Mouse (Mus musculus) left cerebral cortex, postnatal 36 days (tissue): ENCODE results near the gene Il17rc. TPM values are rescaled to one million over a fixed set of nuclear protein-coding genes. Genes with fewer than 3 reads are reported as not detected.
A peak's percentile ranks its signal among the peaks of the same experiment; 100 is the strongest.

Experiments used
- DNase-seq, 2 experiments: peaks; one replicate each; pipeline ENCODE4 v3.0.0; 2021 to 2022; ENCODE audit warnings: low spot score in 2 of 2, mixed read lengths in 1 of 2
- intact Hi-C: fragments of 180-260 bp; cut with DNase I; formaldehyde crosslinking; loops from one replicate; pipeline ENCODE4 v1.15.1; 2025
- total RNA-seq, 2 experiments: library from RNA; stranded (reverse); gene quantifications; 2 replicates each; pipeline ENCODE4 v1.2.3; 2021

Gene Il17rc
- 1 to 10 TPM; 4.7 to 5.3 TPM for total RNA-seq

GRCm38 (mm10) chr6:113471297-113471936, at the start of gene Il17rc:
Il17rc (plus strand) TSS chr6:113471427.
- intact Hi-C loops = no loop called here
- no peak for DNase-seq

- intact Hi-C loops = loop anchor here (5.0 kb wide), 1 partner anchor 81 kb away; the partner anchor contains the start of gene Camk1
- DNase-seq = no peak
These were observed 48.2 kb upstream of the Il17rc start for GRCm38 (mm10) chr6:113423000-113423399.

- intact Hi-C loops = loop anchor here (5.0 kb wide), 1 partner anchor 82 kb away; the partner anchor contains the start of gene Camk1
These were observed 47.0 kb upstream of the Il17rc start for GRCm38 (mm10) chr6:113424187-113424586.

GRCm38 (mm10) chr6:113426696-113427095, 44.5 kb upstream of the Il17rc start:
- DNase-seq = no peak
- intact Hi-C loops = no loop called here

More at GRCm38 (mm10) chr6:113424187-113424586, 47.0 kb upstream of the Il17rc start:
- no peak for DNase-seq

- intact Hi-C loops = no loop called here
- DNase-seq = no peak
These were observed 43.8 kb upstream of the Il17rc start for GRCm38 (mm10) chr6:113427397-113427796.

- intact Hi-C loops = no loop called here
- no peak for DNase-seq
These were observed 43.2 kb upstream of the Il17rc start for GRCm38 (mm10) chr6:113428006-113428405.

GRCm38 (mm10) chr6:113429965-113430364, 41.3 kb upstream of the Il17rc start:
- no peak for DNase-seq
- intact Hi-C loops = no loop called here

- no peak for DNase-seq
- intact Hi-C loops = no loop called here
These were observed 40.4 kb upstream of the Il17rc start for GRCm38 (mm10) chr6:113430846-113431245.

GRCm38 (mm10) chr6:113431801-113432200, 39.4 kb upstream of the Il17rc start:
- DNase-seq = no peak
- intact Hi-C loops = no loop called here

GRCm38 (mm10) chr6:113433661-113434060, 37.6 kb upstream of the Il17rc start:
- no peak for DNase-seq
- intact Hi-C loops = no loop called here

GRCm38 (mm10) chr6:113434691-113435090, 36.5 kb upstream of the Il17rc start:
- DNase-seq = no peak
- intact Hi-C loops = no loop called here

- intact Hi-C loops = no loop called here
These were observed 35.5 kb upstream of the Il17rc start, which contains the start of gene Cidec for GRCm38 (mm10) chr6:113435664-113436205. Cidec (minus strand) TSS chr6:113435760.

GRCm38 (mm10) chr6:113437135-113437534, 34.1 kb upstream of the Il17rc start:
- intact Hi-C loops = no loop called here
- no peak for DNase-seq

More at GRCm38 (mm10) chr6:113435664-113436205, 35.5 kb upstream of the Il17rc start, which contains the start of gene Cidec:
- DNase-seq = no peak

- no peak for DNase-seq
- intact Hi-C loops = no loop called here
These were observed 32.4 kb upstream of the Il17rc start for GRCm38 (mm10) chr6:113438721-113439430.

- intact Hi-C loops = loop anchor here (5.0 kb wide), 2 partner anchors 42 to 92 kb away; partner anchors contain the start of genes Creld1, Emc3 and Fancd2
- DNase-seq = no peak
These were observed 30.5 kb upstream of the Il17rc start for GRCm38 (mm10) chr6:113440686-113441085.

- intact Hi-C loops = loop anchor here (5.0 kb wide), 2 partner anchors 41 to 91 kb away; partner anchors contain the start of genes Creld1, Emc3 and Fancd2
These were observed 30.0 kb upstream of the Il17rc start for GRCm38 (mm10) chr6:113441147-113441680.

GRCm38 (mm10) chr6:113442087-113442441, 29.2 kb upstream of the Il17rc start:
- intact Hi-C loops = loop anchor here (5.0 kb wide), 2 partner anchors 40 to 90 kb away; partner anchors contain the start of genes Creld1, Emc3 and Fancd2
- no peak for DNase-seq

More at GRCm38 (mm10) chr6:113441147-113441680, 30.0 kb upstream of the Il17rc start:
- peak; percentile 40 to 49 for DNase-seq

- peak; percentile 90 to 91 for DNase-seq
- intact Hi-C loops = loop anchor here (5.0 kb wide), 2 partner anchors 40 to 90 kb away; partner anchors contain the start of genes Creld1, Emc3 and Fancd2
These were observed 28.7 kb upstream of the Il17rc start, which contains the start of gene Jagn1 for GRCm38 (mm10) chr6:113442442-113443090. Jagn1 (plus strand) TSS chr6:113442569.

GRCm38 (mm10) chr6:113443091-113443490, 28.1 kb upstream of the Il17rc start:
- intact Hi-C loops = loop anchor here (5.0 kb wide), 2 partner anchors 39 to 89 kb away; partner anchors contain the start of genes Creld1, Emc3 and Fancd2
- no peak for DNase-seq
